Mouse (Mus musculus): Measurements from ENCODE around the gene 2010300C02Rik. TPM values are rescaled to one million over a fixed set of nuclear protein-coding genes. Genes with fewer than 3 reads are reported as not detected.
"Not testable (repeated sequence)": the region's sequence is repeated elsewhere in the genome, so short reads cannot be mapped to it uniquely, and the experiment has no call there.

Gene 2010300C02Rik
- total RNA-seq, 4 experiments from 2014 or later: 0.18 to 0.67 (median 0.25) TPM

DNA sequence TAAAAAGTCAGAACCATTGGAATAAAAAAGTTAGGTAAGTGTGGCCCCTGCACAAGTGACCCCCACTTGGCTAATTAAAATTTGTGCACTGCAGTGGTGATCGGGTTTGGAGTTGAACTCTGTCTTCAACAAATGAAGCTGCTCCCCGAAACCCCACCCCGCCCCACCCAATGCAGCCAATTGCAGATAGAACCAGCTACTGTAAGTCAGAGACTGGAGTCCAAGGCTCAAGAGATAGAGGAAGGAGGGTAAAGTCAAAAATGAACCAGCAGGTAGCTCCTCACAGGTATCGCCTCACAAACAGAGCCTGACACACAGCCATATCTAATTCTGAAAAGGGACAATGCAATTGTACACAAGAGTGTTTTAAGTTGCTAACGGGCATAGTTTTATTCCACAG is 90.0 kb downstream of the 2010300C02Rik start:
- no peak for DNase-seq (ENCODE audit: low spot score in 2 of 2)

DNA sequence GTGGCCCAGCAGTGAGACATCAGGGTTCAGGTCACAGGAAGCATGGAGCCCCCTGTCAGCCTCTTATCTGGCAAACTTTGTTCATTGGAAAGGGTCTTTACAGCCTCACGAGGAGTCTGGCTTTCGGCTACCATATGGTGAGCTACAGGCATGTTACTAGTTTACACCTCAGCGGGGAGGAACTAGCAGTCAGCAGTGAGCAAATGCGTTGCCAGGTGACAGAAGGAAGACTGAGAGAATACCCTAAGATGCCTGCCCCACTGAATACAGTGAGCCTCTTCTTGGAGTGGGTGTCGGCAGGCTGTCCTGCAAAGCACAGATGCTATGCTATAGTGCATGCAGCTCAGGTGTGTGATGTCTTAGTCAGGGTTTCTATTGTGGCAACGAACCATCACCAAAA is 91.1 kb downstream of the 2010300C02Rik start:
- DNase-seq (ENCODE audit: low spot score in 2 of 2): no peak

DNA sequence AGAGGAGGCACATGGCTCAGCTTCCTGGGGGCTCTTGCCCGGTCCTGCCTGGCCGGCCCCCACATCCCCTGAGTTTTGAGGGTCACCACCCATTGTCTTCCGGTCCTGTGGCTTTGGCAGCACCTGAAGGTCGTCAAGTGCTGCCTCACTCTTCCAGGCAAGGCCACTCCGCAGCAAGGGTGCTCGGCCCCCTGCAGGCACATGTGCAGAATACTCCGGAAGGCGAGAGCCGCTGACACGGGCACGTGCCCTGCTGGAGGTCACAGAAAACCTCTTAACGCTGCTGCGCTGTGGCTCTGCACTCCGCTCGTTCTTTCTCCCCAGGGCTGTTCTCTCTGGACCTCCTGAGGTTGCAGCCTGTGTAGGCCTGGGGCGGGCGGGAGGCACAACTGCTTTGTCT is 95.7 kb downstream of the 2010300C02Rik start:
- no peak for DNase-seq (ENCODE audit: low spot score in 2 of 2)

DNA sequence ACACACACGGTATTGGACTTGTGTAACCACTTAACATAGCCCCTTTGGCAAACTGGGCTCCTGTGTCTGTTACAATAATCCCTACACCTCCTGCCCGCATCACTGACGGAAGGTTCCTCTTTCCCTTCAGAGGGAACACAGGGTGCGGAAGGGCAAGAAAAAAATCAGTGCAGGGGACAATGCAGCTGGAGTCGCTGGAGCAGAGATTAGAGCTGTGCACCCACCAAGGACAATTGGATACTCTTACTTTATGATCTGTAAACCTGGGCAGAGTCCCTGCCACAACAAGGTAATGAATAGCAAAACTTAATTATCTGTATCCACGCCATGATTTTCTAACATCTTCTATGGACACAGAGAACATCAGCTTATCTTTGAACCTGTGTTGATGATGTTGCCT is 97.8 kb downstream of the 2010300C02Rik start:
- DNase-seq (ENCODE audit: low spot score in 2 of 2): no peak

DNA sequence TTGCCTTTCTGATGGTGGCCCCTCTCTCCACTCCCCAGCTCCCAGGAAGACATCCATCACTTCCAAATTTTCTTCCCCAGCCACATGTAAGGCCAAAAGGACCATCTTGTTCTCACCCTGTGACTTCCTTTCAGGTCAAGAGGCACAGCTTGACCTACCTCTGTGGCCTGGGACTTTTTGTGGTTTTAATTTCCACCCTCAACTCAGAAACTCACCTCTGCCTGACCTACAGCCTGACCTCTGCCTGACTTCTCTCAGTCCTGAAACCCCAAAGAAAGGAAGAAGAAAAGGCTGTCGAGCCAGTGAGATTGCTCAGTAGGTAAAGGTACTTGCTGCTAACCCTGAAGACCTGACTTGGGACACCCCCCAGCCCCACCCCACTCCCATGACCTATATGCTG is 100.3 kb downstream of the 2010300C02Rik start:
- DNase-seq (ENCODE audit: low spot score in 2 of 2): no peak

DNA sequence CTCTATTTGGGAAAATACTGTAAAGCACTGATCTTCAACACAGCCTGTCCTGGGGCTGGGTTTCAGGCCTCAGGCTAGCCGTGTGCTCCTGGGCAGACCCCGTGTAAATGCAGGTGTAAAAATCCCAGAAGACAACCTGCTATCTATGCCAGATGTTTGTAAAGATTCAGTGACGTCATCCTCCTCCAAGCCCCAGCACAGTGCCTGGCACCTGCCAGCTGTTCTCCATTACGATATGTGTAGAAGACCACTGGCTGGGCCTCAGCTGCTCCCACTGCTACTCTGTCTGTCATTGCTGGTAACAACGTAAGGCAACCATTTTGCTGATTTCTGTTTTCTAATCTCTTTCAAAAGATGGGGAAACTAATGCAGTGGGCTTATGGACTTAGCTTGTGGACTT is 102.8 kb downstream of the 2010300C02Rik start:
- DNase-seq (ENCODE audit: low spot score in 2 of 2): no peak

DNA sequence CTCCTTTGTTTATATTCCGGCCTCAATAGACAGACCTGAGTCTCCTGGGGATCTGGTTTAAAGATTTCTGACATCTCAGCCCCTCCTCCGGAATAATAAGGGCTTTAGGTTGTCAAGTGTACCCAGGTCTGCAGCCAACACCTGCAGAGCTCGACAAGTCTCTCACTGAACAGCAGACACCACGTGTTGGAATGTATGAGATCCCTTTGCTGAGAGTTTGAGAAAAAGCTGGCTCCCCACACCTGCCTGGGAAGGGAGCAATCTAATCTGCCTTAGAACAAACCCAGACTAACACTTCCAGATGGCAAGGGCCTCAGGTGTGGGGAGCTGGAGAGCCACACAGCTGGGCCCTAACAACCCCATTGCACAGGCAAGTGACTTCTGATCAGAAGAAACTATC is 103.3 kb downstream of the 2010300C02Rik start:
- DNase-seq (ENCODE audit: low spot score in 2 of 2): no peak

DNA sequence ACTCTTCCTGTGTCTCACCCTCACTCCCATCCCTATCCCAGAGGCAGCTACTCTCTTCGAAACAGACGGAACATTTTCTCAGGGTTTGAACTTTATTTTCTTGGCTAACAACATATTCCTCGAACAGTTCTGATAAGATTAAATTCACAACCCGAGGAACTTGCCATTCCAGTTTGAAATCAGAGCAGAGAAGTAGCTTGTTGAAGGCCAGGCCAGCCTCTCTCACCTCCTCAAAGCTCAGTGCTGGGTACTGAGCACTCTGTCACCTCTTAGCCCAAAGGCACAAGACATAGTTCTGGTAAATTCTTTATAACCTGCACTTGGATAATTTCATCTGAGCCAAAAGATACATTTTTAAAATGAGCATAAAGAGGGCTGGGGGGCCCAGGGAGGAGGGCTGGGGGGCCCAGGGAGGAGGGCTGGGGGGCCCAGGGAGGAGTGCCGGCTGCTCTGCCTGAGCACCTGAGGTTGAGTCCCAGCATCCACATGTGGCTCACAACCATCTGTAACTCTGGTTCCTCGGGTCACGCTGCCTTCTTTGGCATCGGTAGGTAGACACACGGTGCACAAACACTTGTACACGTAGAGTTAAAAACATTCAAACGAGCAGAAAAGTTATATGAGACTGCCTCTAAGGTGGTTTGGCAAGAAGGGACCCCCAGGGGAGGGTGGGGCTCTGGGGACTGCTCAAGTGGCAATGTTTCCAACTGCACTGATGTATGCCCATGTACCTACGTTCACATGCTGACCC is 104.4 kb downstream of the 2010300C02Rik start:
- no peak for DNase-seq (ENCODE audit: low spot score in 2 of 2)

DNA sequence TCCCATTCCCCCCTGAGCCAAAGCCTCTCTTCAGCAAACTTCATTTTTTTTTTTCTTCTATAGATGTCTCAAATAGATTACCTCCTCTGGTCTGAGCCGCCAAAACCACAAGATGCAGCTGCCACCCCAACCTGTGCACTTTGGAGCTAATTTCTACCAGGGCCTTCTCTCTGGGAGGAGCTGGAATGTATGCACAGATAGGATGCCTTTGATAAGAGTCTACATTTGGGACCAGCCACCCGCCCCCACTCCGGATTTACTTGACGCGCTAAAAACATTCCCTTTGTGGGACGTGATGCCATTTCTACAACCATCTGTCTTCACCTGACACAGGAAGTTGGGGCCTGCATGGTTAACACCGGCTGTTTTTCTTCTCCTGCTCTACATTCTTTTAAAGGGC is 105.0 kb downstream of the 2010300C02Rik start:
- DNase-seq (ENCODE audit: low spot score in 2 of 2): no peak

DNA sequence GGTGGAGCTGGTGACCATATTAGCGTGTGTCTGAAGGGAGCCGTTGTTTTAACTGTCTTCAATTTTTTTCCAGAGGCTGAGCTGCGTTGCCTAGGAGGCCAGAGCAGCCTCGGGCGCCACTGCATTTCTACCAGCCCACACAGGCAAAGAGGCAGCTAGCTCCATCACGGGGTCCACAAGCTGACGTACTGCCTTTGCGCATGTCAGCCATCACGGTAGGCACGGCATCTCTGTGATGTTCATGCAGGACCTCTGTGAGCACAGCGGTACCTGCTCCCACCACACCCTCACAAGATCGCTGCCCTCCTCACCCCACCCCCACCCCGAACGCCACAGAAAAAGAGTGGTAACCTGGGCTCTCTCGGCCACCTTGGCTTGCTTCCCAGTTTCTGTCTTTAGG is 105.8 kb downstream of the 2010300C02Rik start:
- DNase-seq (ENCODE audit: low spot score in 2 of 2): no peak

DNA sequence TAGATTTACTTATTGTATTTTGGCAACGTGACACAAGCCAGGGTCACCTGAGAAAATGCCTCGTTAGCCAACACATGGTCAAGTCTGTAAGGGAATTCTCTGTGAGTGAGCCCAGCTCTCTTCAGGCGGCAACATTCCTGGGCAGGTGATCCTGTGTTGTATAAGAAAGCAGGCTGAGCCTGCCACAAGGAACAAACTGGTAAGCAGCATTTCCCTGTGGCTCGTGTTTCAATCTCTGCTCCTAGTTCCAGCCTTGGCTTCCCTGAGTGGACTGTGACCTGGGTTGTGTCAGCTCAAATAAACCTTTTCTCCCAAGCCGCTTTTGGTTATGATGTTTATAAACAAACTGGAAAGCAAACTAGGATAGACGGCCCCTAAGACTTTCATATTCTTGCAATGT is 108.9 kb downstream of the 2010300C02Rik start:
- no peak for DNase-seq (ENCODE audit: low spot score in 2 of 2)

DNA sequence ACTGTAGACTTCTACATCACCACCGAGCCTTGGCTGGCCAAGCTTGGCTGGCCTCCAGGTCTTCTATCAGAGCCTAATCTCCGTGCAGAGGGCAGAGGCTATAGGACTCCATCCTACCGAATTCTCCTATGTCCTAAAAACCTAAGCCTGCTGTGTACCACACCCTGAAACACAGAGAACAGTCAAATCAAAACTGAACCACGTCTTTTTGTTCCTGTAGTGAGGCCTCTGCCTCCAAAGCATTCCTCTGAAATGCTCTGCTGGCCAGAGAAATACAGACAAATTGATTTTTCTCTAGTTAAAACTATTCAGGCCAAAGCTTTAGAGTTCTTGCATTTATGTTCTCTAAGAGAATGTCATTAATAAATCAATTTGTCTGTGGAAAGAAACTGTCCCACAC is 109.6 kb downstream of the 2010300C02Rik start:
- DNase-seq (ENCODE audit: low spot score in 2 of 2): no peak

DNA sequence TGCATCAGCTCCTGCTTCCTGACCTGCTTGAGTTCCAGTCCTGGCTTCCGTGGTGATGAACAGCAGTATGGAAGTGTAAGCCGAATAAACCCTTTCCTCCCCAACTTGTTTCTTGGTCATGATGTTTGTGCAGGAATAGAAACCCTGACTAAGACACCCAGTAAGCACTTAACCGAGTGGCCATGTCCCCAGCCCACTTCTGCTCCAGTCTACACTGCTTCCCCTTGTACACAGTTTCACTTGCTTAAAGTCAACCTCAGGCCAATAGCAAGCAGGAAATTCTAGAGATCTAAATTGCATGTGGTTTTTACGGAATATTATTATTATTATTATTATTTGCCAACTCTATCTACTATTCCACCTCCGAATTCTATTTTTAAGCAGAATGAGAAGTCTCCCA is 114.2 kb downstream of the 2010300C02Rik start:
- DNase-seq (ENCODE audit: low spot score in 2 of 2): not testable (repeated sequence)

DNA sequence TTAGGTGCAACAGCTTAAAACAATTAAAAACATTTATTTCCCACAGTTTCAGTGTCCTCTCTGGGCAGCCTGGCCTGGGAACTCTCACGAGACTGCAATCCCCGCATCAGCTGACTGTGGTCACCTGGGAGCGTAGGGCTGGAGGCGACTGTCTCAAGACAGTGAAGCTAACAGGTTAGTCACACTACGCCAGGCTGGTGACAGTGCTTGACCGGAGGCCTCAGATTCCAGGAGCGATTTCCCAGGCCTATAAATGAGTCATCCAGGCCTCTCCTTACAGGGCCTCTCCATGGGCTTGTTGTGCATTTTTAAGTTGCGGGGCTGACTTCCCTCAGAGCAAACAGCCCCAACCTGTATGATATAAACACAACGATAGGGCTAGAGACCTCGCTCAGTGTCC is 116.7 kb downstream of the 2010300C02Rik start:
- no peak for DNase-seq (ENCODE audit: low spot score in 2 of 2)

DNA sequence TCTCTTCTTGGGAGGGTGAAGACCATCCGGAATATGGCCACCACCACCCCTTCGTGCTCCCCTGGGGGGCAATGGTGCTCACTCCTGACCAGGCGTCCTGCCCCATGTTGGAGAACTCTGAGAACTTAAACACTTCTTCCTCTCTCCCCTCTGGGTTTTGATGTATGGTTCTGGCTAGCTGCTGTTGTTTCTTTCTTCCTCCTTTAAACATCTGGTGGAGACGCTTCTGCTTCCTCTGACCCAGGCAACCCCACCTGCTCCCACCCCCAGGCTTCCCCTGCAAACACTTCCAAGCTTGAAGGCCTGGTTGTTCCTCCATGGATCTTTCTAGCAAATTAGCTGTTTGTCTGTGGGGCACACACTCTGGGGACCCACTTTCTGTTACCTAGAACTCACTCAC is 117.6 kb downstream of the 2010300C02Rik start:
- DNase-seq (ENCODE audit: low spot score in 2 of 2): no peak

DNA sequence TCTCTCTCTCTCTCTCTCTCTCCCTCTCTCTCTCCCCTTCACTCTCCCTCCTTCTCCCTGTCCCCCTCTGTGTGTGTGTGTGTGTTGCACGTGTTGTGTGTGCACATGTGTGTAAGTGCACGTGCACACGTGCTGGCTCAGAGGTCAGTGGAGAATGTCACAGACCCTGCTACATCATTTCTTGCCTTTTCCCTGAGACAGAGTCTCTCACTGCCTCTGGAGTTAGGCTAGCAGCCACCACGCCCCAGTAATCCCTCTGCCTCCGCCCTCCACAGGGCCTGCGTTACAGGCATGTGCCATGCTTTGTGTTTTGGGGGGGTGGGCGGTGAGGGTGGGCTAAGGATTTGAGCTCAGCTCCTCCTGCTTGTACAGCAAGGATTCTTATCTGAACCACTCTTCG is 118.4 kb downstream of the 2010300C02Rik start:
- no peak for DNase-seq (ENCODE audit: low spot score in 2 of 2)

DNA sequence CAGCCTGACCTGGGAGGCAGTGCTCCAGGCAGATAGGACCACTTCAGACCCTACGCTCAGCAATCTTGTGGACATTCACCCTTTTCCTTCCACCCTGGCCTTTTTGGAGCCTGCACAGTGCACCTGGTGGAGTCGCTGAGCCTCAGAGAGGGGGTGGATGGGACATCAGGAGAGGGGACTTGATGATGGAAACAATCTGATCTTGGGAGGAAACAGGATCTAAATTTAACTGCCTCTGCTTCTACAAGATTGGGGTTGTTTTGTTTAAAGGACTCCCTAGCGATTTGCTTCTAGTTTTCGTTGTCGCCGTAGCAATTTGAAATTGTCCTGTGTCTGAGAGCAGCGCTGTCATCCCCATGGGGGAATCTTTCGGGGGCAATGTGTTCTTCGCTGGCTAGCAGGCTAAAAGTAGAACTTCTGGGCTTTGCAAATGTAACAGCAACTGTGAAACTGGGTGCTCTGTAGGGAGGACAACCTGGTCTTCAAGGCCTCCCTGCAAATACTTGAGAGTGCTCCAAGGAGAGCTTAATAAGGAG is 119.2 kb downstream of the 2010300C02Rik start:
- DNase-seq (ENCODE audit: low spot score in 2 of 2): no peak

DNA sequence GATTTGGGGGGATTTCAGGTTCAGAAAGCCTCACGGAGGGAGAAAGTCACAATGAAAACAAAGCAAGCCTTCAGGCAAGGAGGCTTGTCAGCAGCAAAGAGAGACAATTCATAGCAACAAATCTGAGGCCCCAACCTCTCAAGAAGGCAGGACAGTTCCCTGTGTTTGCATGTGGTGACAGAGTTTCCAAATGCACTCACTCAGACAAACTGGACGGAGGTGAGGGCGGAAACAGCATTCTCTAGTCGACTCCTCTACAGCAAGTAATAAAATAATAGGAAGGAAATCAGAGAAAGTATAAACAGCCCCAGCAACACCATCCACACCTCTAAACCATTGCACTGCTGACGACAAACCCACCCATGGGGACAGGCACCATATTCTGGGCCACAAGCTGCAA is 120.9 kb downstream of the 2010300C02Rik start:
- DNase-seq (ENCODE audit: low spot score in 2 of 2): no peak

DNA sequence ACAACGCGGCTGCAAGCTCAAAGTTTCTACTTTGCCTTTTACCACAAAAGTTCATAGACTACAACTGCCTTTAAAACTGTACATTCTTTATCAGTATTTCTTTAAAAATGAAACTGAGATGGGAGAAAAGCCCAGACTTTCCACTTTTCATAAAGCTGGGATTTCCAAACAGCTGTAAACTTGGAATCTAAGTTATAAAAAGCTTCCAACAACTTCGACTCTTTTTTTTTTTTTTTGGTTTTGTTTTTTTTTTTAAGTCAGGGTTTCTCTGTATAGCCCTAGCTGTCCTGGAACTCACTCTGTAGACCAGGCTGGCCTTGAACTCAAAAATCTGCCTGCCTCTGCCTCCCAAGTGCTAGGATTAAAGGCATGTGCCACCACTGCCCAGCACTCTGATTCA is 125.1 kb downstream of the 2010300C02Rik start:
- DNase-seq (ENCODE audit: low spot score in 2 of 2): not testable (repeated sequence)

DNA sequence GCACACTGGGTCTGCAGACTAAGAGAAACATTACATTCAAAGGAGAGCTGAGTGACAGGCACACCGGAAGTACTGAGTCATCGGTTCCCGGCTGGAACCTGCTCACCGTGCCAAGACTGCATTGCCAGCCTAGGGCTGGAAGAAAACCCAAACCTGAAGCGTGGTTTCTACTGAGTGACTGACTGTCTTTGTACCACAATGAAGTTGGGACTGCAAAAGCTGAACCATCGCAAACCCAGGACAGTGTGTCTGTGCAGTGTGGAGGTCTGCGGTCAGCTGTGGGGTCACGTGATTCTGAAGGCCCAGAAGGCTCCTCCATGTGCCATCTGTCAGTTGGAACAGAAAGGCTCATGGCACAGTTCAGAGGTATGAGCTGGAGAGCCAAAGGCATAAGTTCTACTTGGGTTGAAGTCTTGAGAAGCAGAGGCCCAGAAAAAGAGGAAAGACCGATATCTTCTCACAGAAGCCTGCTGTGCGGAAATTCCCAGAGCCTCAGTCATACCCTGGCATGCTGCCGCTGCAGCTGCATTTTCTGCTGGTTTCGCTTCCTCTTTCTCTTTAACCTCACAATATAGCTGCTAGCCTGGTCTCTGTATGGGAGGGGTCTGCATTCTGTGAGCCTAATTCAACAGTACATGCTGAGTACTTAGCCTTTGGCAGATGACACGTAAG is 133.9 kb downstream of the 2010300C02Rik start:
- DNase-seq (ENCODE audit: low spot score in 2 of 2): peak; percentile 39 to 55

DNA sequence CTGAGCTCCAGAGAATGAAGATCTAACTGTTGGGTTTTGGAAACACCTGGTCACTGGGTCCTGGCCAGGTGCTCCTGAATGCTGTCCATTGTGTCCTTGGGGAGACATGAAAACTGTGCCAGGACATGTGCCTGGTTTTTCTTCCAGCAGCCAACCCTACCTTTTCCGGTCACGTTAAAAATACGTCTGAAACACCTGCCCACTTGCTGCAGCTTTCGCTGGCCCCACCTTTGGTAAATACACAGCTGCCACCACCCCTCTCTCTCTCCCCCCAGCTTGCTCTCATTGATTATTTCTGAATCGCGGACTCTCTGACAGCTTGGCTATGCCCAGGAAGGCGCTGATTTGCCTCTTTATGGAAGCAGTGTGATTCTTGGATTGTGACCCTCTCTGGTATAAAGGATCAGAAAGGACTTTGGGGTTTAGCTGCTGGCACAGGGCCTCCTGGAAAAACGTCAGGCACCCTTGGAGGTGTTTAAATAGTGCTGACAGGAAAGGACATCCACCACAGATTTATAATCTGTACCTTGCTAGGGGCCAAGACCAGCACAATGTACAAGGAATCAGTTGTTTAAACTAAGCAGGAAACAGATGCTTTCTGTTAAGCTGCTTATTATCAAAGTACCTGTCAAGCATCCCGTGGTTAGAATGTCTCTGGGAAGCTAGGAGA is 136.0 kb downstream of the 2010300C02Rik start:
- DNase-seq (ENCODE audit: low spot score in 2 of 2): no peak

DNA sequence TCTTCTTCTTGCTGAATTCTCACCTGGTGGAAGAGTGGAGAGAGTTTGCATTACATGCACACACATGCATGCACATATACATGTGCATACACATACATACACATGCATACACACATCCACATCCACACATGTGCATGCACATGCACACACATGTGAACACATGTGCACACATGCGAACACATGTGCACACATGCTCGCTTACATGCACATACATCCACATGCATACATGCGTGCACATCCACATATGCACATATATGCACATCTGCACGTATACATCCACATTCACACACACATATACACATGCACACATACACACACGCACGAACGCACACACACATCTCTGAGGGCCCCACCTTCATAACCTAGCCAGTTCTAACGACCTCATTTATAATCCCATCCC is 136.7 kb downstream of the 2010300C02Rik start:
- DNase-seq (ENCODE audit: low spot score in 2 of 2): no peak

All from gastrocnemius, adult 8-10 months (tissue).